Mouse (Mus musculus): Measurements from ENCODE around the gene Gm28308. TPM values are rescaled to one million over a fixed set of nuclear protein-coding genes. Genes with fewer than 3 reads are reported as not detected.

The Gm28308 gene
- total RNA-seq (2023) = not detected

DNA sequence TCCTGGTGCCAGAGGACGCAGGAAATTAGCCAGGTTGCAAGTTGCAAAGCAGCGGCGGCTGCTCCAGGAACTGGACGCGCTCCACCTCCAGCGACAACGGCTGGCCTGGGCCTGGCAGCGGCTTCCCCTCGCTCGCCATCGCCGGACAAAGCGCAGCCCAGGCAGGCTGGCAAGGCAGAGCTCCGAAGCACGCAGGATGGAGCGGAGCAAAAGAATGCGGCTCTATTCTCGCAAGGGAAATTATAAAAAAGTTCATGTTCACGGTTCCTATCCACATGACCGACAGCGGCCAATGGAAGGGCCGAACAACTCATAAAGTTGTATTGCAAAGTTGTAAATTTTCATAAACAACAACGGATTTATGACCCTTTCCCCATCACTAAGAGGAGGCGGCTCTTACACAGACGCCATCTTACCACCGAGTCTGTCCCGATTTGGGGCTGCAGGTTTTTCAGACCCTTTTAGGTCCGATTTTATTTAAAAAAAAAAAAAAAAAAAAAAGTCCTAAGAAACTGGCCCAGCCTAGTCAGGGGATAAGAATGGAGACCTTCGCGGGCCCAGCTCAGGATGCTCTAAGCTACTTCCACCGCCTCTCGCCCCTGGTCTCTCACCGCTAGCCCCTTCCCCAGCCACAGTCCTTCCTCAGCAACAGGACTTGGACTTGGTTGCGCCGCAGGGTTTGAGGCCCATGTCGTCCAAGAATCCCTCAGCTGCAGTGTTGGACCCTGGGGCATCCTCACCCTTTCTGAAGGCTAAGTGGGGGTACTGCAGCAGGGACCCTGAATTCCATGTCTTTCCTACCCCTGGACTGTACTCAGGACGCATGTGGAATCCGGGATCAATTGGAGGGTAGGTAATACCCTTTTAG is at the start of gene Gm28308, which contains the start of gene Hoxa3:
Gene Gm28308 (minus strand): TSS at position 221 of the 868 bp plus-strand sequence.
Gene Hoxa3 (minus strand): TSS at position 218 of the 868 bp plus-strand sequence.

DNA sequence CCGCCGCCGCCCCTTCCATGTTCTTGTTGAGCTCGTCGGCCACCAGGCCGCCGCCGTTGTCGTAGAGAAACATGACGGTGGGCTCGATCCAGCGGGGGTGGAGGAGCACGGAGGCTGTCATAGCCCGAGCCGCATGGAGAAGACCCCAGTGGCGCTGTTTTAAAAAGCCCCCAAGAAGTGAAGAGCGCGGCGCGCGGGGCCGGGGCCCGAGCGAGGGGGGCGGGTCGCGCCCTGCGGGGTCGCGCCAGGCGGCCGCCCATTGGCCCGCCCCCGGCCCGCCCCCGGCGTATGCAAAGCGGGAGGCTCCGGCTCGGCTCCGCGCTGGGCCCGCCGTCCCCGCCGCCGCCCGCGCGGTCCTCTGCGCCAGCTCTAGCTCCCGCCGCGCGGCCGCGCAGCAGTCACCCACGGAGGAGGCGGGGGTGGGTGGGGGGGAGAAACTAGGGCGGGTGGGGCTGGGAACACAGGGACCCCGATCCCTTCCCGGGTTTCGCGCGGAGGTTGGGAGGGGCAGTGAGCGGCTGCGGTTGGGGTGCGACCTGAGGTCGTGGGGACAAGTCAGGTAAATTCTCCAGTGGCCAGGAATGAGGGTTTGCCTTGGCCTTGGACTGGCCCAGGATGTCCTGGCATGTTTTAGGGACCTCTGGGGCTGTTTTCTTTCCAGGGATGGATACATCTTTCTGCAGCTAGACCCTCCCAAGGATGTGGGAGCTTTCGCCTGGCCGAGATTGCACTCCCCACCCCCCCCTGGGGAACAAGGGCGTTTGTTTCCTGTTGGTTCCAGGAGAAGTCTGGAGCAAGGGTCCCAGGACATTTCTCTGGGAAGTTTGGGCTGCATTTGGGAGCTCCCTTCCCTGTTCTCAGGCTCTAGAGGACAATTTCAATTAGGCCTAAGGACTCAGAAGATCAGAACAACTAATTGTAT is 47.8 kb upstream of the Gm28308 start, which contains the start of gene Hoxa13:
Gene Hoxa13 (minus strand): TSS at position 227 of the 922 bp plus-strand sequence.

DNA sequence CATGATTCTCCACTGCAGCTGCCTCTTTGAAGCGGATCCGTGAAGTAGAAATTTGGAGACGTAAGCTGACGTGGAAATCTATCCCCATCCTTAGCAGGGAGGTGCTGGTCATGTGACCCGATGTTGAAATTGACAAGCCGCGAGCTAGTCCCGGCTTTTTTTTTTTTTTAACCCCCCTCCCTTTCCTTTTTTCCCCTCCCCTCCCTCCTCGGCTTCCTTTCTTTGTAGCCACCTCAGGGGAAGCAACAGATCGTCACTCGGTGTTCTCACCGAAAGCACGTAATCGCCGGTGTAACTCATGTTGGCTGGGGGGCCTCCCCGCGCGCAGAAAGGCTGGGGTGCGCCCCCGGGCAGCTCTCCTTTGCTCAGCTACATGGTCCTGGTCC is 32.6 kb upstream of the Gm28308 start, which contains the start of gene Hoxa11:
Gene Hoxa11 (minus strand): TSS at position 54 of the 386 bp plus-strand sequence.

DNA sequence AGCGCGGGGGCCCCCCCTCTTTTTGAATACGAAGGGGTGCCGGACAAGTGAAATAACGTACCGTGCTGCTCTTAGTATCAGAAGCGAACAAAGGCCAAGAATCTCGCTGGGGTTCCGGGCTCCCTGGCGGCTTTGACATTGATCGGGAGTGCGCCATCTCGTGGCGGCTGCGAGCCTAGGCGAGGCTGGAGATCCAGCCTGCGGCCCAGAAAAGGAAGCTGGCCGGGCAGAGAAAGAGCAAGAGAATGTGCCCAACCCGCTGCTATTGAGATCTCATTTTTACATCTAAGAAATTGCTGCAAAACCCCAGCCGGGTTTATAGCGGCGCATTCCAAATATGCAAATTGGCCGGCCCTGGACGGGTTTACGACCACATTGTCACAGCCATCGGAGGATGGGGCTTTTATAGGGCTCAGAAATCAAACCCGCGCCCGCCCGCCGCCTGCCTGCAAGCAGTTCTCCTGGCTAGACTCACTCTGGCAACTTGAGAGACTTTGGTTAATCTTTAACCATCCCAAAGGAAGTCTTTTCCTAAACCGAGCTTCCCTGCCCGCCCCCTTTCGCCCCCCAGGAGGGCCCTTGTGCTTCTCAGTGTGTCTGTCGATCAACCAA is 27.4 kb upstream of the Gm28308 start, which contains the start of gene Hoxa10:
Gene Hoxa10 (minus strand): TSS at position 466 of the 612 bp plus-strand sequence.

DNA sequence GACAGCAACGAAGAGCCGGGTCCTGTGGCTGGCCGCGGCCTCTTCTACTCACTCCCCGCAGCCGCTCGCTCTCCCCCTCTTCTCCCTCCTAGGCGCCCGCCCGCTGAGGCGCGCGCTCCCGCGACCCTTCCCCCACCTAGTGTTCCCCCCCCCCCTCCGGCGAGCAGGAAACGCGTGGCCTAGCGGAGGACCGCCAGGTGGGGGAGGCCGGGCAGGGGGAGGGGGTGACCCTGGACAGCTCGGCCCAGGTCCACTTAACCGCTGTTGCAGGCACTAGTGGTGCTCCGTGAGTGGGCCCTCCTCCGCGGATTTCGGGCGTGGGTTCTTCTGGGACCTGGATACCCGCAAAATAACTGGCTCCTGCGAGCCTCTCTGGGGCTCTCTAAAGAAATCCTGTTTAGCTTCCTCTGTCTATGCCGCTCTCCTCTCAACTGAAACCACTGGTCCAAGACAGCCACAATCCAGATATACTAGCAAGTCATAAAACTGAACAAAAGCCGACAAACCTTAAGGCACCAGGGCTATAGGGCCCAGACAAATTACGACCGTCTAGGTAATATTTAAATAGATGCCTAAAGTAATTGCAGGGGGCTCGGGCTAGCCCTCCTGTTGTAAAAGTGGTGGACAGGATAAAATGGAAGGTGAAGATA is 17.5 kb upstream of the Gm28308 start, which contains the start of gene Hoxa9:
Gene Hoxa9 (minus strand): TSS at position 574 of the 650 bp plus-strand sequence.

DNA sequence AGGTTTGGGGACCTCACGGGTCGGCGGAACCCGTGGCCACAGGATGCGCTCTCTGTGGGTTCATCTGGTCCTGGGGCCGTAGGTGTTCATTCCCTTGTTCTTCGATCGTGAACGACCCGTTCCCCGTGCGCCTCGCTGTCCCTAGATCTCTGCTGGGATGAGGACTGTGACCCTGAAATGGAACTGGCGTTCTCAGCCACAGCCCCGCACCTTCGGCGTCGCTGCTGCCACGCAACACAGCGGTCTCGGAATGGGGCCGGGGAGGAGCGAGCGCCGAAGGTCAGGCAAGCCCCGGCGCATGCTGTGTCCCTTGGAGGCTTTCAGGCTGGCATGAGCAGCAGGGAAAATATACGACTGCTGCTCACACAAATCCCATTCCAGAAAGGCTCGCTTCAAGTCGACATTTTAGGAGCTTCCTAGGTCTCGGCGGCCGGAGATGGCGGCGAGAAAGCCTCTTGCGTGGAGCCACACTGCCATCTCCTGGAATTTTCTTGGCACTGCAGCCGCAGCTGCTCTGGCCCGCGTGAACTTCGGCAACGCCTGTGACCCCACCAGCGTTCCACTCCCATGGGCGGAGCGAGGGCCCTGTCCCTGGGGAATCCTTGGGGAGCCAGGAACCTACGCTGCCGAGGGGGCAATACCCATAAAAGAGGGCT is 8.3 kb upstream of the Gm28308 start, which contains the start of gene Hoxa7:
Gene Hoxa7 (minus strand): TSS at position 518 of the 656 bp plus-strand sequence.

DNA sequence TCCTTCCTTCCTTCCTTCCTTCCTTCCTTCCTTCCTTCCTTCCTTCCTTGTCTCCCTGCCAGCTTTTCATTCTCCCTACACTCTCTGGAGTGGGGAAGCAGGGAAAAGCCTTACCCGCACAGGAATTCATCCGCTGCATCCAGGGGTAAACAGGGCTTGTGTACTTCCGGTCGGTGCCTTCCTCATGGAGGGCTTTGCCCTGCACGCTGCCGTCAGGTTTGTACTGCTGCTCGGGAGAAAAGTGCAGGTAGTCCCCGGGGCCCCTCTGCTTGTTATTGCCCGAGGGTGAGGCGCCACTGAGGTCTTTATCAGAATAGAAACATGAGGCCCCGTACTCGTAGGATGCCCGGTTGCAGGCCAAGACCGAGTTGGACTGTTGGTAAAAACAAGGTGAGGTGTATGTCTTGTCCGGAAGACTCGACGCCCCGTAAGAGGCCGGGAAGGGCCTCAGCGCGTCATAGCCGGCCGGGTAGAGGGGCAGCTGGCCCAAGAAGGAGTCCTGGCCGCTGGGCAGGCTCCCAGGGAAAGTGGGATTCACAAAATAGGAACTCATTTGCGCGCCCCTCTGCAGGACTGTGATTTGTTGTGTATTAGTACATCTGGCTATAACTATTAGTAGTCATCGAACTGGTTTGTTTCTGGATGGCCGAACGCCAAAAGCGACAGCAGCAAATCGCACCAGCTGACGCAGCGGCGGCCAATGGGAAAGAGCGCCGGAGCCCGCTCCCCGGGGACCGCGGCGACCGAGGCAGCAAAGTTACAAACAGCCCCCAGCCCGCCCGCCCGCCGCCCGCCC is 4.9 kb downstream of the Gm28308 start, which contains the start of gene Hoxa6:
Gene Hoxa6 (minus strand): TSS at position 651 of the 796 bp plus-strand sequence.

DNA sequence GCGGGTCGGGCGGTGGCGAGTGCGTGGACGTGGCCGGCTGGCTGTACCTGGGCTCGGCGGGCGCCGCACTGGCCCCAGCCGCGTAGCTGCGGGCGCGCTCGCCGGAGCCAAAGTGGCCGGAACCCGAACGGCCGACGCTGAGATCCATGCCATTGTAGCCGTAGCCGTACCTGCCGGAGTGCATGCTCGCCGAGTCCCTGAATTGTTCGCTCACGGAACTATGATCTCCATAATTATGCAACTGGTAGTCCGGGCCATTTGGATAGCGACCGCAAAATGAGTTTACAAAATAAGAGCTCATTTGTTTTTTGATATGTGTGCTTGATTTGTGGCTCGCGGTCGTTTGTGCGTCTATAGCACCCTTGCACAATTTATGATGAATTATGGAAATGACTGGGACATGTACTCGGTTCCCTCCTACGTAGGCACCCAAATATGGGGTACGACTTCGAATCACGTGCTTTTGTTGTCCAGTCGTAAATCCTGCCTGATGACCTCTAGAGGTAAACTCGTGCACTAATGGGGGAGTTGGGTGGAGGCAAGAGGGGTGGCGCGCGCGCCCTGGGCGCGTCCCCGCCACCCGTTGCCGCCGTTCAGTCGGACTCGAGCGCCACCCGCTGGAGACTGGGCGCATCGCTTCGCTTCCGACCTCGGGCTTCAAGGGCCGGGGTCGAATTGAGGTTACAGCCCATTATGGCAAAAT is 8.9 kb downstream of the Gm28308 start, which contains the start of gene Hoxa5:
Gene Hoxa5 (minus strand): TSS at position 538 of the 703 bp plus-strand sequence.

DNA sequence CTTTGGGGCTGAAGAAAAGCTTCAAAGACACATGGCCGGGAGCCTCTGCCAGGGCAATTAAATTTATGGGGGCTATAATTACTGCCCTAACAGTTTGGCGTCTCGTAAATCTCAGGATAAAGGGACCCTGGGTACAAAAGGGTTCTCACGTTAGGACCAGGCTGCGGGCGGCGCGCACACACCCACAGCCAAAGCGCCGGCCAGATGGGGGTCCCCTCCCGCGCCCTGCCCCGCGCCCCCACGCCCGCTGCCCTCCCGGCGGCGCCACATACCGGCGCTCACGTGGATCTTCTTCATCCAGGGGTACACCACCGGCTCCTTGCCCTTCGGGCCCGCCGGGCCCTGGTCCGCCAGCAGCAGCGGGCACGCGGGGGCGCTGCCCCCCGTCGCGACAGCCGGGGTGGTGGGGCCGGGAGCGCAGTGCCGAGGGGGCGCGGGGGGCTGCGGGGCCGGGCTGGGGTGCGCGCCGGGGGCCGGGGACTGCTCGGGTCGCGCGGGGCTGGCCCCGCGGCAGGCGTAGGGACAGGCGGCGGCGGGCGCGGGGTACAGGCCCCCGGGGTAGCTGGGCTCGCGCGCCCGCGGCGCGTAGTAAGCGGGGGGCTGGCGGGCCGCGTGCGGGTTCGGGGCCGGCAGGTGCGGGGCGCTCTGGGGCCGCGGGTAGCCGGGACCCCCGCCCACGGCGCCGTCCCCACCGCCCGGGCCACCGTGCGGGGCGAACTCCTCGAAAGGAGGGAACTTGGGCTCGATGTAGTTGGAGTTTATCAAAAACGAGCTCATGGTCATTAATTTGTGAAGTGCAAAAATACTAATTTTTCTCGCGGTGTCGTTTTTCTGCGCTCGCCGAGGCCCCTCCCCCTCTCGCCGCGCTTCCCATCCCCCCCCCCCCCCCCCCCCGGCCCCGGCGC is 22.0 kb downstream of the Gm28308 start, which contains the start of gene Hoxa4:
Gene Hoxa4 (minus strand): TSS at position 848 of the 905 bp plus-strand sequence.

DNA sequence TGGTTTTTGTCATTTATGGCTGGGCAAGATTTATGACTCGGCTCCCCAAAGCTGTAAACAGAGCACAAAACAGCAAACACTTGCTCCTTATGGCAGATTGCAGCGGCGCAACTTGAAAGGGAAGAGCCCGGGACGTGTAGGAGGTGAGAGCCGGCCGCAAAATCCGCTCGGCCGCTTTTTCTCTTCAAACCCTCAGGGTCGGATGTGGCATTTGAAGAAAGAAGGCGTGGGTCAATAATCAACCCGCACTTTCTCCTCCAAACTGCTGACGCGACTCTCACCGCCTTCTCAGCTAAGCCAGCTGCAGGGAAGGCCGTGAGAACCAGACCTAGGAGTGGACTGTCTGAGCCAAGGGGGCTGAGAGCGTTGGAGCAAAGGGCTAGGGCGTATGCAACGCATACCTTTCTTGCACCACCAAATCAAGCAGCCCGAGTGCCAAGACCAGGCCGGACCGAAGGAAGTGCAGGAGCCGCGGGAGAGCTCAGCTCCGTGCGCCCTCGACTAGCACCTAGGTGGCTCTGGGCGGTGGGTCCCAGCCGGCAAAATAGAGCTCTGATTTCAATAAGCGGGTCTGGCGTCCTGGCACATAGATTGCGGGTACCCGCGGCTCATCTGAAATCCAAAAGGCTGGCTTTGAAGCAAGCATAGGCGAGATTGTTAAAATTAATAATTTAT is 35.9 kb downstream of the Gm28308 start, which contains the start of gene 5730596B20Rik:
Gene 5730596B20Rik (plus strand): TSS at position 438 of the 675 bp plus-strand sequence.

DNA sequence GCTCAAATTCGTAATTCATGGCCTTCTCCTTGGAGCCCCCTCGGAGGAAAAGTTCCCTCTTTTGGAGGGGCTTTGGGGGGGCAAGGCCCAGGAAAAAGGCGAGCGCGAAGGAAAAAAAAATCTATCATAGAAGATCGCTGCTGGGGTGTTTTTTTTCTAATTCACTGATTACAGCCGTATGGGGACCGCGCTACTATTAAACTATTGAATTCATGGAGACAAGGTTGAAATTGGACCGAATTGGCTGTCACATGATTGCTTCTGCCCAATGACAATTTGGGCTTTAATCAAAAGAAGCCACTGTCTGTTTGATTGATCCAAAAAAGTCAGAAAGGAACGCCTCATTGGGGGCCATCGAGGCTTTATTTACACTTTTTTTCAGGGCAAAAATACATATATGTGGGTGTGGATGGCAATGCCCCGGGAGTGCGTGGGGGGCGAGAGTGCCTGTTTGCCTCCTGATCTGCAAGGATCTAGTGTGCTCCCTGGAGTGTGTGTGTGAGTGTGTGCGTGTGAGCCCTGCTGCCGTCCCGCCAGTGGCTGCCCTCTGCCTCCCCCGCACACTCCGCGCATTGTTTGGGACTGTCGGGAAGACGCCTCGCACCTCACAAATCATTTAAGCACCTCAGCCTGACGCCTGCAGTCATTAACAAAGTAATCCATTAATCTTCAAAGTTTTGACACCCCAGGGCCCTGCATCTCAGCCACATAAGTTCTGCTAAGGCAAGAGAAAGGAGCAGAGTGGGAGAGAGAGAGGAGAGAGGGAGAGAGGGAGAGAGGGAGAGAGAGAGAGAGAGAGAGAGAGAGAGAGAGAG is 48.3 kb downstream of the Gm28308 start, which contains the start of gene Hoxa2:
Gene Hoxa2 (minus strand): TSS at position 206 of the 815 bp plus-strand sequence.

DNA sequence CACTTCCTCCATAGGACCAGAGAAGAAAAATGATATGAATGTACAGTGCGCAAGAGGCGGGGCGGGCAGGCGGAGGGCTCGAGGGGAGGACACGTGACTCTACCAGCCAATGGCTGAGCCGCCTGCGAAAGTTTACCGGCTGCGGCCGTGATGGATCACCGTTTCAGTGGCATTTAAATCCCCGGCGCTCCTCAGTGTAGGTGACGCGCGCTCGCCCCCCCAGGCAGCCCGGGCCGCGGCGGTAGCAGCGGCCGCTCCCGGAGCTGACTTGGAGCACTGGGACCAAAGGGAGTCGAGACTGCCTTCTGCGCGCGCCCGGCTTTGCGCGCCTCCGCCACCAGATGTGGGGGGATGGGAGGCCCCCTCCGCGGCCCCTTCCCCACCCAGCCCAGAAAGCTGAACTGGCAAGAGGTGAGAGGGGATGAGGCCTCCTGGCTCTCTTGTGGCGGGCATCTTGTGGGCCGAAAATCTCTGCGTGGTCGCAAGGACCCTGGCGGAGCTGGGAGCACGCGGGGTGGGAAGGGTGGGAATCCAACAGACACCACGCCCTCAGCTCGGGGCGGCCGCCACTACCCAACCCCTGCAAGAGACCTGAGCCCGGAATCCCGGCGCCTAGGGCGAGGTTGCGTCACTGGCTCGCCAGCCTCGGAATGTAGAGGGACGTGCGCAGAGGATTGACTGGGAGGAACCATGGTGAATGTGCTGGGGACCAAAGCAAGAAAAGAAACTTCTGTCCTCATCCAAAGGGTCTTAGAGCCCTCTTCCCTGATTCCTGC is 54.7 kb downstream of the Gm28308 start, which contains the start of gene Hoxa1:
Gene Hoxa1 (minus strand): TSS at position 42 of the 776 bp plus-strand sequence.

